In the genomic region with DNA sequence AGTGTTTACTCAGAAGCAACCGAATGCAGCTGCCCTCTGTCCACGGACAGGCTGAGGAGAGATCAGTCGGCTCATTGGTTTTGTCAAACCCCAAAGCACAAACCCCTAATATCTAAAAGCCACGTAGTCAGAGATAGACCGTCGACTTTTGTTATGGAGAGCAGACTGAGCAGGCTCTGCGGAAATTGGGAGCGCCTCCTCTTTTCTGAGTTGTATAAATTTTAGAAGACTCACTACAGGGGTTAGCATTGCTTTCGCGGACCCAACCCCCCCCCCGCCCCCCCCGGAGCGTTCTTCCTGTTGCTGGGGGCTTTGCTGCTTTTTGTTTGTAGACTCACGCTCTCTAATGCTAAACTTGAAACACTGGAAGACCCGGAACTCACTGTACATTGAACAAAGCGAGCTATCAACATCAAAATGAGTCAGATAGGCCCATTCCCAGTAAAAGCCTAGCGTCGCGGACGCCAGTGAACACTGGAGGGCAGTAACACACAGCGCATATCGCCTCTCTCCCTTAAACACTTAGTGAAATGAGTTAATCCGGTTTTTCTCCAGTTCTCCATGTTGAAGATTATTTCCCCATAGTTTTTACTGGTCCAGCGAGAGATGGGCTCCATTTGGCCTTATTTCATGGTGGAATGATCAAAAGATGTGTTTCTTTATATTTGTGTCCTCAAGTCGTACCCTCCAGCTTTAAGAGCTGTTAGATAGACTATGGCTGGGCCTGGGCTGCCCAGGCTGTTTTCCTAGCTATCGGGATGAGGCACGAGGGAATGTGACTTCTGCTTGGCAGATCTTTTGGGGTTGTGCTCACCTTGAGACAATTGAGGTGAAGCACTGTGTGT, we compare ENCODE assay signal across 8 mouse cellular contexts. TPM values are rescaled to one million over a fixed set of nuclear protein-coding genes. Genes with fewer than 3 reads are reported as not detected.
DNase-seq lines count a peak whose midpoint lies in the region; ATAC-seq and TF ChIP-seq lines count a peak whose summit lies in the region.

No protein-coding gene starts in this region.

- peak; percentile 83 for TF ChIP-seq CTCF in ES-Bruce4 (IDR thresholded peaks at IDR 0.05; ENCODE audit: low read depth, low read length)
- peak; percentile 70; the same call in 1 of the 2 replicates for TF ChIP-seq CTCF in small intestine, adult 2 months (IDR thresholded peaks at IDR 0.05; ENCODE audit: extremely low read depth, insufficient read length, insufficient replicate concordance, low read depth, low read length)

- H3K9me3 ChIP-seq in ES-Bruce4 (replicated peaks; ENCODE audit: control insufficient read depth, insufficient read depth, low read length, poor library complexity, severe bottlenecking) = no peaks in the 10 kb centered on the region
- no peaks in the 10 kb centered on the region for H3K9me3 ChIP-seq in embryonic facial prominence, embryonic 14.5 days (ENCODE audit: control insufficient read depth, low read length)
- H3K9me3 ChIP-seq in hindbrain, embryonic 16.5 days (ENCODE audit: control insufficient read depth, low read length) = no peaks in the 10 kb centered on the region
- no peaks in the 10 kb centered on the region for H3K9me3 ChIP-seq in midbrain, embryonic 10.5 days (replicated peaks)

- H3K4me2 ChIP-seq in embryonic facial prominence, embryonic 14.5 days (ENCODE audit: low read depth, low read length) = peak overlapping the region; percentile 39
- H3K4me2 ChIP-seq in hindbrain, embryonic 16.5 days (ENCODE audit: low read length) = peak overlapping the region; percentile 39

- ATAC-seq in embryonic facial prominence, embryonic 14.5 days (ENCODE audit: low read depth) = peak; percentile 76
- peak; percentile 95 for ATAC-seq in hindbrain, embryonic 16.5 days

- DNase-seq in adrenal gland, postnatal 36 days = peak; percentile 61 to 71
- DNase-seq in embryonic facial prominence, embryonic 14.5 days (ENCODE audit: low spot score) = peak; percentile 83
- peak; percentile 14 to 55 for DNase-seq in layer of hippocampus, postnatal 25 days (ENCODE audit: extremely low spot score in 1 of 2, low spot score in 1 of 2)
- DNase-seq in midbrain, embryonic 10.5 days (ENCODE audit: low spot score) = peak; percentile 68
- DNase-seq in spleen, adult 12 weeks (ENCODE audit: low spot score) = no peak

- 24% methylated on average over 27 of the region's 27 CpGs for WGBS in embryonic facial prominence, embryonic 14.5 days
- WGBS in hindbrain, embryonic 16.5 days = 25% methylated on average over 27 of the region's 27 CpGs
- WGBS in midbrain, embryonic 10.5 days = 28% methylated on average over 27 of the region's 27 CpGs
- 30% methylated on average over 27 of the region's 27 CpGs for WGBS in small intestine, adult 2 months

- no peak for TF ChIP-seq POLR2A in ES-Bruce4 (IDR thresholded peaks at IDR 0.05; ENCODE audit: insufficient read depth, low read length)
- no peak for TF ChIP-seq POLR2A in small intestine, adult 2 months (IDR thresholded peaks at IDR 0.05; ENCODE audit: low read depth, low read length)

- peak; percentile 79 for TF ChIP-seq EP300 in ES-Bruce4 (IDR thresholded peaks at IDR 0.05; ENCODE audit: insufficient read depth, low read depth, low read length)

- peaks cover 5% of the 10 kb centered on the region for H3K4me1 ChIP-seq in ES-Bruce4 (ENCODE audit: control insufficient read depth, insufficient read depth, low read length)
- no peaks in the 10 kb centered on the region for H3K4me1 ChIP-seq in embryonic facial prominence, embryonic 14.5 days (ENCODE audit: control insufficient read depth, insufficient read depth, low read length)
- no peaks in the 10 kb centered on the region; the same call in 1 of the 2 replicates for H3K4me1 ChIP-seq in hindbrain, embryonic 16.5 days (ENCODE audit: control insufficient read depth, insufficient read depth, low read depth, low read length)
- H3K4me1 ChIP-seq in midbrain, embryonic 10.5 days = peaks cover 8% of the 10 kb centered on the region; the same call in 1 of the 2 replicates
- no peaks in the 10 kb centered on the region for H3K4me1 ChIP-seq in small intestine, adult 2 months (ENCODE audit: control insufficient read depth, insufficient read depth, insufficient read length, low read length)

- H3K36me3 ChIP-seq in ES-Bruce4 (ENCODE audit: control insufficient read depth, insufficient read depth, low read length, poor library complexity, severe bottlenecking) = no peaks in the 10 kb centered on the region
- H3K36me3 ChIP-seq in embryonic facial prominence, embryonic 14.5 days (ENCODE audit: control insufficient read depth, insufficient read depth, low read length) = no peaks in the 10 kb centered on the region
- H3K36me3 ChIP-seq in hindbrain, embryonic 16.5 days (ENCODE audit: control insufficient read depth, insufficient read depth, low read length) = no peaks in the 10 kb centered on the region
- no peaks in the 10 kb centered on the region for H3K36me3 ChIP-seq in midbrain, embryonic 10.5 days
- H3K36me3 ChIP-seq in small intestine, adult 2 months (ENCODE audit: control insufficient read depth, insufficient read depth, low read length) = no peaks in the 10 kb centered on the region

- no peaks in the 10 kb centered on the region for H3K27me3 ChIP-seq in ES-Bruce4 (ENCODE audit: control insufficient read depth, insufficient read depth, low read length, poor library complexity, severe bottlenecking)
- H3K27me3 ChIP-seq in embryonic facial prominence, embryonic 14.5 days (replicated peaks; ENCODE audit: control insufficient read depth, insufficient read depth, low read length) = no peaks in the 10 kb centered on the region
- H3K27me3 ChIP-seq in hindbrain, embryonic 16.5 days (replicated peaks; ENCODE audit: control insufficient read depth, insufficient read depth, low read length) = no peaks in the 10 kb centered on the region
- H3K27me3 ChIP-seq in midbrain, embryonic 10.5 days (ENCODE audit: low read depth, poor library complexity, severe bottlenecking) = no peaks in the 10 kb centered on the region
- no peaks in the 10 kb centered on the region for H3K27me3 ChIP-seq in small intestine, adult 2 months (ENCODE audit: control insufficient read depth, insufficient read depth, low read length)

- H3K9ac ChIP-seq in ES-Bruce4 (ENCODE audit: low read depth, poor library complexity, severe bottlenecking) = no peak overlapping the region
- H3K9ac ChIP-seq in embryonic facial prominence, embryonic 14.5 days (ENCODE audit: low read depth, low read length) = 0 out of 2 replicates have a peak overlapping the region, but pooled peaks have one; percentile 35
- H3K9ac ChIP-seq in hindbrain, embryonic 16.5 days (ENCODE audit: low read depth, low read length) = 0 out of 2 replicates have a peak overlapping the region, but pooled peaks have one; percentile 25

- H3K27ac ChIP-seq in ES-Bruce4 (ENCODE audit: insufficient read depth, low read length) = no peak overlapping the region
- H3K27ac ChIP-seq in embryonic facial prominence, embryonic 14.5 days (replicated peaks; ENCODE audit: low read depth, low read length) = no peak overlapping the region
- H3K27ac ChIP-seq in hindbrain, embryonic 16.5 days (ENCODE audit: low read depth, low read length) = peak overlapping the region; percentile 6; the same call in 1 of the 2 replicates
- H3K27ac ChIP-seq in midbrain, embryonic 10.5 days (replicated peaks) = peak overlapping the region; percentile 63; the same call in 1 of the 2 replicates
- no peak overlapping the region for H3K27ac ChIP-seq in small intestine, adult 2 months (ENCODE audit: insufficient read depth, low read depth, low read length)

- no peak overlapping the region for H3K4me3 ChIP-seq in ES-Bruce4 (ENCODE audit: low read depth, low read length)
- no peak overlapping the region for H3K4me3 ChIP-seq in embryonic facial prominence, embryonic 14.5 days (ENCODE audit: low read depth, low read length)
- no peak overlapping the region for H3K4me3 ChIP-seq in hindbrain, embryonic 16.5 days (ENCODE audit: low read length)
- no peak overlapping the region for H3K4me3 ChIP-seq in midbrain, embryonic 10.5 days
- no peak overlapping the region for H3K4me3 ChIP-seq in small intestine, adult 2 months (ENCODE audit: low read depth, low read length)

RNA-seq across cellular contexts. Expression of gene Sh3gl2, which starts 42.2 kb away (rescaled TPM):
- 18.6 TPM in 2 replicates for polyA plus RNA-seq in ES-Bruce4 (2011; ENCODE audit: insufficient read depth, insufficient read length, low read depth, missing spikeins)
- 10 to 100 TPM; 24.0 to 37.6 TPM for total RNA-seq in adrenal gland, postnatal 36 days (2021)
- 7.0 and 7.7 TPM in 2 replicates for polyA plus RNA-seq in embryonic facial prominence, embryonic 14.5 days (2014; fragmentation: Nextera tagmentation; extraction: Ambion mirVana)
- 121 and 138 TPM in 2 replicates for polyA plus RNA-seq in hindbrain, embryonic 16.5 days (2015; fragmentation: Nextera tagmentation; extraction: Ambion mirVana)
- 100 to 1,000 TPM; 282 to 299 TPM for total RNA-seq in layer of hippocampus, postnatal 25 days (2021)
- 3.0 and 5.6 TPM in 2 replicates for polyA plus RNA-seq in midbrain, embryonic 10.5 days (2016; fragmentation: Nextera tagmentation; extraction: Ambion mirVana)
- polyA plus RNA-seq in small intestine, adult 2 months (2012; rRNA removed) = 8.3 and 16.7 TPM in 2 replicates

Comparison
In these comparisons a context has a peak if more than half of its experiments do, and no peak if none do; other contexts are left out.
1. H3K27ac ChIP-seq: peak in hindbrain, embryonic 16.5 days (single experiment) and midbrain, embryonic 10.5 days (single experiment); none in ES-Bruce4 (single experiment), embryonic facial prominence, embryonic 14.5 days (single experiment) and small intestine, adult 2 months (single experiment).